Mouse (Mus musculus) G1E (cell line): Measurements from ENCODE around the gene Meis2.

ENCODE experiments used
- CTCF ChIP-seq: IDR thresholded peaks from 2 replicates; pipeline ENCODE4 v1.5.1; 2012; ENCODE audit warnings: low read depth, low read length, inconsistent platforms, mixed read lengths
- GATA1 ChIP-seq: IDR thresholded peaks from 2 replicates; pipeline ENCODE4 v1.6.1; 2012; ENCODE audit warnings: borderline replicate concordance, low read length, inconsistent platforms, mixed read lengths
- POLR2AphosphoS5 ChIP-seq: IDR thresholded peaks from 2 replicates; pipeline ENCODE4 v1.6.1; 2012; ENCODE audit warnings: low read depth, low read length, inconsistent platforms; ENCODE audit not compliant: insufficient replicate concordance

DNA sequence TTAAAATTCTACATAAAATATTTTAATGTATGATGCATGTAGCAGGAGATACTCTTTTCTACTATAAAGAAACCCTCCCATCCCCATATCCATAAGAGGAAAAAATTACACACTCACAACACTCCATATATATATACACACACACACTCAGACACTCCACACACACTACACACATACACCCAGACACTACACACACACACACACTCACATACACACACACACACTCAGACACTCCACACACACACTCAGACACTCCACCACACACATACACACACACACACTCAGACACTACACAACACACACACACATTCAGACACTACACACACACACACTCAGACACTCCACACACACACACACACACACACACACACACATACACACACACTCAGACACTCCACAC lies 85.1 kb downstream of the Meis2 start:
- no peak for TF ChIP-seq CTCF
- TF ChIP-seq GATA1 = no peak
- no peak for TF ChIP-seq POLR2AphosphoS5
